Mouse (Mus musculus) heart, postnatal 0 days (tissue): ENCODE results near the gene Gm20431. TPM values are rescaled to one million over a fixed set of nuclear protein-coding genes. Genes with fewer than 3 reads are reported as not detected.
A peak's percentile ranks its signal among the peaks of the same experiment; 100 is the strongest.

Experiments
- ATAC-seq: fragments of 200-750 bp; cut with Nextera tagmentation; 2 replicates; pipeline ENCODE4 v1.8.0; 2017; ENCODE audit warnings: low read depth, moderate number of reproducible peaks, moderate library complexity; ENCODE audit not compliant: insufficient read depth
- DNase-seq: peaks from one replicate; pipeline ENCODE4 v3.0.0-alpha.2; 2016; ENCODE audit warnings: low spot score
- H3K27ac ChIP-seq: fragments of 300-500 bp; sonication (generic); 2 replicates; pipeline ENCODE4 v1.5.1; 2014; ENCODE audit warnings: low read depth, mild to moderate bottlenecking
- H3K27me3 ChIP-seq: fragments of 300-500 bp; sonication (generic); 2 replicates; pipeline ENCODE4 v1.6.1; 2014; ENCODE audit warnings: low read length, mixed read lengths; ENCODE audit not compliant: control insufficient read depth, insufficient read depth
- H3K36me3 ChIP-seq: fragments of 300-500 bp; sonication (generic); replicated peaks from 2 replicates; pipeline ENCODE4 v1.6.1; 2014; ENCODE audit warnings: low read length, mixed read lengths; ENCODE audit not compliant: control insufficient read depth, insufficient read depth
- H3K4me1 ChIP-seq: fragments of 300-500 bp; sonication (generic); 2 replicates; pipeline ENCODE4 v1.6.1; 2014; ENCODE audit warnings: antibody characterized with exemption; ENCODE audit not compliant: control insufficient read depth, insufficient read depth
- H3K4me2 ChIP-seq: fragments of 300-500 bp; sonication (generic); 2 replicates; pipeline ENCODE4 v1.6.1; 2014; ENCODE audit warnings: low read depth, mild to moderate bottlenecking, low read length, moderate library complexity
- H3K4me3 ChIP-seq: fragments of 300-500 bp; sonication (generic); 2 replicates; pipeline ENCODE4 v1.5.1; 2014; ENCODE audit warnings: low read depth, low read length
- H3K9ac ChIP-seq: fragments of 300-500 bp; sonication (generic); replicated peaks from 2 replicates; pipeline ENCODE4 v1.6.1; 2014; ENCODE audit warnings: low read depth, low read length, mixed read lengths
- H3K9me3 ChIP-seq: fragments of 300-500 bp; sonication (generic); replicated peaks from 2 replicates; pipeline ENCODE4 v1.6.1; 2016; ENCODE audit warnings: low read length; ENCODE audit not compliant: control insufficient read depth
- CTCF ChIP-seq: IDR thresholded peaks from 2 replicates; pipeline ENCODE4 v1.5.1; 2016; ENCODE audit warnings: antibody characterized with exemption, control low read depth, low read depth
- EP300 ChIP-seq: IDR thresholded peaks from 2 replicates; pipeline ENCODE4 v1.6.1; 2016; ENCODE audit warnings: antibody characterized with exemption, low read depth
- WGBS: fragments of 180-500 bp; shearing (Covaris S2); extraction: QIAGEN DNeasy Blood & Tissue Kit; methylation state at CpG from one replicate; pipeline ENCODE4 v1.1.7; 2014; 5-methylcytosine and 5-hydroxymethylcytosine counted together
- polyA plus RNA-seq: library from polyadenylated mRNA; unstranded; fragments of >200 nt; fragmentation: Nextera tagmentation; extraction: Ambion mirVana; gene quantifications from 2 replicates; pipeline ENCODE4 v1.2.1, GENCODE M21; 2015
- total RNA-seq: library from RNA; depleted of rRNA; stranded (reverse); fragments of >200 nt; gene quantifications from 2 replicates; pipeline ENCODE4 v1.2.3, GENCODE M21; 2014; ENCODE audit warnings: low replicate concordance

Gm20431 gene
- total and polyA plus RNA-seq, 2 experiments from 2014 or later = 5.1 to 5.8 TPM

DNA sequence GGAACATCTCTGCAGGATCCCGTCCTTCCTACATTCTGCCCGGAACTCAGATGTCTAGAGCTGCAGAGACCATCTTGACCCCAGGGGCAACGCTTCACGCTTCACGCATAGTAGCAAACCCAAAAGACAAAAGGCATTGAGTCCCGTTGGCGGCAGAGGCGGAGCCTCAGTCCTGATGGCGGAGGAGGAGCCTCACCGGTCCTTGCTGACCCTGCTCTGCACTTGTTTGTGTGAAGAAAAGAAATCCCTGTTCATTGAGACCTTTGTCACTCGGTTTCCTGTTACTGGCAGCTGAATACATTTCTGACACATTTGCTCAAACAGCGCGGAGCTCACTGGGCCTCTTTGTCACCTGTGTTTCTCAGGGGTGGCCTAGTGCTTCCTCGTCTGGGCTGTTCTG lies 34.2 kb upstream of the Gm20431 start:
- H3K9me3 ChIP-seq = no peaks in the 10 kb centered on the region
- 88% methylated on average over 14 of the region's 14 CpGs for WGBS
- H3K36me3 ChIP-seq = no peaks in the 10 kb centered on the region
- no peak overlapping the region for H3K4me3 ChIP-seq
- DNase-seq (no peak), ATAC-seq (no peak)
- H3K27me3 ChIP-seq = no peaks in the 10 kb centered on the region
- H3K27ac ChIP-seq = no peak overlapping the region
- TF ChIP-seq CTCF (no peak), EP300 (no peak)
- no peak overlapping the region for H3K4me2 ChIP-seq
- no peak overlapping the region for H3K9ac ChIP-seq
- H3K4me1 ChIP-seq = peaks cover 22% of the 10 kb centered on the region

DNA sequence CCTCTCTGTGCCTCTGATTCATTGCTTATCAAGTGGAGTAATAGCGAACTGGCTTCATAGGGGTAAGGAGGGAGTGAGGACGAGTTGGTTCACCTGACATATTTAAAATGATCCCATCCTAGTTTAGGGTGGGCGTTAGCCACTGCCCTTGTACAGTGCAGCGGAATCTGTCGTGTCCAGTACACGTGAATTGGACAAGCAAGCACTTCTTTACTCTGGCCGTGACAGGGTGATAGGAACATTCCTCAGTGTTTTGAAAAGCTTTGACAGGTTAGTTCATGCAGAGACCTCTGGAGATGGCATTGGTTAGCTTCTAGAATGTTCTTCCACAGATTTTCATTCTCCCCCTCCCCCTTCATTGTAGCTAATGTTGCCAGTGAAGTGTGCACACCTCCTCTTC lies 33.7 kb upstream of the Gm20431 start:
- no peak overlapping the region for H3K4me2 ChIP-seq
- TF ChIP-seq EP300 = no peak
- H3K36me3 ChIP-seq = no peaks in the 10 kb centered on the region
- WGBS = 93% methylated on average over 7 of the region's 7 CpGs
- DNase-seq (no peak), ATAC-seq (no peak)
- H3K27me3 ChIP-seq = no peaks in the 10 kb centered on the region
- no peaks in the 10 kb centered on the region for H3K9me3 ChIP-seq
- no peak overlapping the region for H3K27ac ChIP-seq
- H3K4me3 ChIP-seq = no peak overlapping the region
- no peak overlapping the region for H3K9ac ChIP-seq
- H3K4me1 ChIP-seq = peaks cover 24% of the 10 kb centered on the region

DNA sequence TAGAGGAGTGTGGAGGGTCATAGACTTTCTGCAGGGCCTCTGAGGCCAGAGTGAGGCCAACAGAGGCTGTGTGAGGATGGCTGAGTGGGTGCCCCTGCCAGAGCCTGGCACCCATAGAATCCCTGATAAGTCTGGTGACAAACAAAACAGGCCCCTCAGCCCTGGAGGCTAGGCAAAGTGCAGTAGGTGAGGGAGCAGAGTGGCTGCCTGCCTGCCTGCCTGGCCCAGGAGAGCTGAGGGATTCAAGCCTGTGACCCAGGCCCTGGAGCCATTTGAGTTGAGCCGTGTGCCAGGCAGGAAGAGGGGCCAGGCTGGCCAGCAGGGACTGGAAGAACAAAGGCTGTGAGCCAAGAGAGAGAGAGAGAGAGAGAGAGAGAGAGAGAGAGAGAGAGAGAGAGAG lies 32.9 kb upstream of the Gm20431 start:
- DNase-seq = no peak
- 25% methylated on average over 1 of the region's 1 CpGs for WGBS

DNA sequence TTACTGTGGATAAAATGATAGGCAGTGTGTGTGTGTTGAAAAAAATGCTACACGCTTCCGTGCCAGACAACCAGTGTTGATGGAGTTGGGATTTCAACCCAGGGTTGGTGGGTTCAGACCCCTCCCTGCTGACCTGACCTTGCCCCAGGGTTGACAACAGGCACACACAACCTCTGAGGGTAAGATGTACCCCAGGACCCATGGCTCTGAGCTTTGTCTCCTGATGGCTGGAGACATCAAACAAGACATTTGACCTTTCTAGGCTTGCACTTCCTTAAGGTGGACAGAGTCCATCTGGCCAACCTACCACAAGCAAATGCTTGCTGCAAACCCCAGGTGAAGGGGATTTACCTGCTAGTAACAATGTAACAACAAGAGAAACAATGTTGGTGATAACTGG lies 32.2 kb upstream of the Gm20431 start:
- H3K9me3 ChIP-seq = no peaks in the 10 kb centered on the region
- H3K27ac ChIP-seq = no peak overlapping the region
- peaks cover 24% of the 10 kb centered on the region for H3K4me1 ChIP-seq
- H3K9ac ChIP-seq = no peak overlapping the region
- ATAC-seq (no peak), DNase-seq (no peak)
- no peak for TF ChIP-seq CTCF
- 77% methylated on average over 2 of the region's 2 CpGs for WGBS
- no peaks in the 10 kb centered on the region for H3K27me3 ChIP-seq
- no peak overlapping the region for H3K4me2 ChIP-seq
- no peaks in the 10 kb centered on the region for H3K36me3 ChIP-seq
- H3K4me3 ChIP-seq = no peak overlapping the region

More for the DNA sequence above, 32.9 kb upstream of the Gm20431 start:
- Histone ChIP-seq H3K4me2 (no peak overlapping the region), H3K9me3 (no peaks in the 10 kb centered on the region), H3K4me3 (no peak overlapping the region), H3K9ac (no peak overlapping the region), H3K36me3 (no peaks in the 10 kb centered on the region), H3K27ac (no peak overlapping the region), H3K27me3 (no peaks in the 10 kb centered on the region), H3K4me1 (peaks cover 24% of the 10 kb centered on the region)
- TF ChIP-seq EP300 (no peak), CTCF (no peak)
- ATAC-seq = no peak

DNA sequence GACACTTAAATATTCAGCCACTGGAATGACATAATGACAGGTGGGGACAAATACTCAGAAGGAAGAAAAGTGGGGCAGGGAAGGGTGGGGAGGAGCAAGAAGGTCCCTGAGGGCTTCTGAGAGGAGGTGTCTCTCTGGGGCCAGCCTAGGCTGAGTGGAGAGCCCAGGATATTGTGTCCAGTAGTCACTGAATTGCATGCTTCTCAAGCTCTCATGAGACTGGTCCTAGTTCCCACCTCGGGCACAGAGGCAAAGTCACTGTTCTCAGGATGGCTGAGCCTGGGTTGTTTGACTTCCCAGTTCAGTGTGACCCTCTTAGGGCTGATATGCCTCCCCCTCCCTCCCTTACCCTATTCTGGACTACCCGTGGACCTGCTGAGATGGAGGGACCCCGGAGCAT lies 31.5 kb upstream of the Gm20431 start:
- Histone ChIP-seq H3K9me3 (no peaks in the 10 kb centered on the region), H3K4me2 (no peak overlapping the region), H3K4me3 (no peak overlapping the region), H3K36me3 (no peaks in the 10 kb centered on the region), H3K4me1 (peaks cover 22% of the 10 kb centered on the region), H3K9ac (no peak overlapping the region), H3K27ac (no peak overlapping the region), H3K27me3 (no peaks in the 10 kb centered on the region)
- DNase-seq (no peak), ATAC-seq (no peak)
- no peak for TF ChIP-seq CTCF
- no peak for TF ChIP-seq EP300
- 67% methylated on average over 3 of the region's 3 CpGs for WGBS

DNA sequence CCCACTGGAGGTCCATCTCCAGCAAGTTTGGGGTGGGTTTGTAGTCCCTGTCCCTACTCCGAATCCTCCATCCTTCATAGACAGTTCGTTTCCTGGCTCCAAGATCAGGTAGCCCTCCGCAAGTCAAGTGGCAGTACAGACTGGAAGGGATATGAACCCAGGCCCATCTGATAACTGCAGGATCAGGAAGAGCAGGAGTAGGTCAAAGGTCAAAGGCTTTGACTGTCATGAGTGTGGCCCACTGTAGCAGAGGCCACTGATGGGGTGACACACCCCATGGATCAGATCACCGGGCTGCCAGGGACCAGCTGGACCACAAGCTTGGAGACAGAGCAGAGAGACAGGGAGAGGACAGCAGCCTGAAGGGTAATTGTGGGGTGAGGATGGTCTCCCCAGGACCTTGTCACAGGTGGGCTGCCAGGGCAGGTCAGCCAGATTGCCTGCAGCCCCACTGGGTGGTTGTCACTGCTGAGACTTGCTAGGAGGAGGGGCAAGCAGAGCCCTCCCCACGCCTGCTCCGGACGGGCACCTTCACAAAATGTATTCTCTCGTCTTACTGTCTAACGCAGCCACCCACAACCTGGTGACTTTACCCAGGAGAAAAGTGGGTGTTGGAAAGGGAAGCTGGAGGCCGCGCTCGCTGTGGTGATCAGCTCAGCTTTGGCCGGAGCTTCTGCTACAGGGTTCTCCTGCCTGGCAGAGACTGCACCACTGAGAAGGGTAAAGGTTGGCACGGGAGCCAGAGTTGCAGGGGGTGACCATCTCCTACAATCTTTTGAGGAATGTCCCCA lies 30.8 kb upstream of the Gm20431 start:
- H3K27me3 ChIP-seq = no peaks in the 10 kb centered on the region
- H3K4me2 ChIP-seq = peak overlapping the region; percentile 95; the same call in 1 of the 2 replicates
- DNase-seq = no peak
- ATAC-seq = no peak
- TF ChIP-seq EP300 = no peak
- no peak for TF ChIP-seq CTCF
- no peaks in the 10 kb centered on the region for H3K9me3 ChIP-seq
- H3K9ac ChIP-seq = no peak overlapping the region
- H3K4me1 ChIP-seq = peaks cover 17% of the 10 kb centered on the region; the same call in 1 of the 2 replicates
- no peaks in the 10 kb centered on the region for H3K36me3 ChIP-seq
- 90% methylated on average over 14 of the region's 14 CpGs for WGBS
- no peak overlapping the region for H3K27ac ChIP-seq
- H3K4me3 ChIP-seq = no peak overlapping the region
